Mouse (Mus musculus) heart, embryonic 16.5 days (tissue): ENCODE measurements around the gene Fosb. TPM values are rescaled to one million over a fixed set of nuclear protein-coding genes. Genes with fewer than 3 reads are reported as not detected.

ENCODE experiments used
- ATAC-seq: fragments of 200-750 bp; cut with Nextera tagmentation; replicated peaks from 2 replicates; pipeline ENCODE4 v1.8.0; 2017; ENCODE audit warnings: moderate number of reproducible peaks; ENCODE audit not compliant: insufficient read depth, low FRiP score; ENCODE audit errors: extremely low read depth
- H3K27ac ChIP-seq: fragments of 300-500 bp; sonication (generic); 2 replicates; pipeline ENCODE4 v1.5.1; 2014; ENCODE audit warnings: mild to moderate bottlenecking, low read length, control low read depth, moderate library complexity
- H3K27me3 ChIP-seq: fragments of 300-500 bp; sonication (generic); 2 replicates; pipeline ENCODE4 v1.6.1; 2014; ENCODE audit warnings: low read length, mixed read lengths; ENCODE audit not compliant: control insufficient read depth, insufficient read depth
- H3K36me3 ChIP-seq: fragments of 300-500 bp; sonication (generic); 2 replicates; pipeline ENCODE4 v1.6.1; 2014; ENCODE audit not compliant: control insufficient read depth, insufficient read depth
- H3K4me1 ChIP-seq: fragments of 300-500 bp; sonication (generic); 2 replicates; pipeline ENCODE4 v1.6.1; 2014; ENCODE audit warnings: low read length, mixed read lengths; ENCODE audit not compliant: control insufficient read depth, insufficient read depth
- H3K4me2 ChIP-seq: fragments of 300-500 bp; sonication (generic); 2 replicates; pipeline ENCODE4 v1.6.1; 2014; ENCODE audit warnings: low read depth, mild to moderate bottlenecking, control low read depth, low read length
- H3K4me3 ChIP-seq: fragments of 300-500 bp; sonication (generic); 2 replicates; pipeline ENCODE4 v1.5.1; 2014; ENCODE audit warnings: mild to moderate bottlenecking, control low read depth, low read length
- H3K9ac ChIP-seq: fragments of 300-500 bp; sonication (generic); 2 replicates; pipeline ENCODE4 v1.6.1; 2014; ENCODE audit warnings: low read length, control low read depth
- H3K9me3 ChIP-seq: fragments of 300-500 bp; sonication (generic); replicated peaks from 2 replicates; pipeline ENCODE4 v1.6.1; 2016; ENCODE audit warnings: low read length; ENCODE audit not compliant: control insufficient read depth
- WGBS: fragments of 180-500 bp; shearing (Covaris S2); extraction: QIAGEN DNeasy Blood & Tissue Kit; methylation state at CpG from one replicate; pipeline ENCODE4 v1.1.7; 2014; 5-methylcytosine and 5-hydroxymethylcytosine counted together
- polyA plus RNA-seq: library from polyadenylated mRNA; unstranded; fragments of >200 nt; fragmentation: Nextera tagmentation; extraction: Ambion mirVana; gene quantifications from 2 replicates; pipeline ENCODE4 v1.2.1, GENCODE M21; 2015

Gene Fosb
- polyA plus RNA-seq, 1 experiment from 2014 or later: 0.24 TPM

DNA sequence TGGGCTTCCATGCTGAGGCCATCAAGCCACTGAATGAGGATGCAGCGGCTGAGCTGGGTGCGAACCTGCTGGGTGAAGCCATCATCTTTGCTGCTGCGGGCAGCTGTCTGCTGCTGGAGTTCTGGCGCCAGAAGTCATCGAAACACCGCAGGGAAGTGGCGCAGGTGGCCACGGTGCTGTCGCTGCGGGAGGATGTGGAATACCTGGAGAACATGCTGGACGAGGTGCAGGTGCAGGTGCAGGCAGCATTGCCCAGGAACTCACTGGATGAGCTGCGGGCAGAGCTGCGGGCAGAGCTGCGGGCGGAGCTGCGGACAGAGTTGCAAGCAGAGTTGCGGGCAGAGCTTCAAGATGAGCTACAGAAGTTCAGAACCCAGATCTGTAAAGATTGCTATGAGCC is 54.5 kb downstream of the Fosb start:
- WGBS: 83% methylated on average over 17 of the region's 17 CpGs
- Histone ChIP-seq H3K4me1 (peaks cover 6% of the 10 kb centered on the region; the same call in 1 of the 2 replicates), H3K27me3 (no peaks in the 10 kb centered on the region), H3K4me3 (no peak overlapping the region), H3K27ac (no peak overlapping the region), H3K9ac (no peak overlapping the region), H3K9me3 (no peaks in the 10 kb centered on the region), H3K36me3 (peaks cover 44% of the 10 kb centered on the region), H3K4me2 (no peak overlapping the region)
- no peak for ATAC-seq

DNA sequence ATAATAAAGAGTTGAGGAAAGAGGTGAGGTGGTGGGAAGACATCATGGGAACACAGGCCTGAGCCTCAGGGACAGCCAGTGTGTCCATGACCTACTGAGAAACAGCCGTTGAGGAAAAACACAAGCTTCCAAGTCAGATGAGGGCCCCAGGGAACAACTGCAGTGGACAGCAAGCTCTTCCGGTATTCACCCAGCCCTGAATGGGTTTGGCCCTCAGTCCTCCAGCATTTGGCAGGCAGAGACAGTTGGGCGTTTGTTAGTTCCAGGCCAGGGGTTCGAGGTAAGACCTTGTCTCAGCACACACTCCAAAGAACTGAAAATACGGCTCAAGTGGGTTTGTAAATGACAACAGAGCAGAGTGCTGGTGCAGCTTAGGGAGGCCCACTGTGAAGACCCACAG is 56.4 kb downstream of the Fosb start:
- Histone ChIP-seq H3K27ac (no peak overlapping the region), H3K36me3 (peaks cover 26% of the 10 kb centered on the region), H3K4me2 (no peak overlapping the region), H3K4me1 (peaks cover 6% of the 10 kb centered on the region; the same call in 1 of the 2 replicates), H3K9ac (no peak overlapping the region), H3K9me3 (no peaks in the 10 kb centered on the region), H3K27me3 (no peaks in the 10 kb centered on the region), H3K4me3 (no peak overlapping the region)
- no peak for ATAC-seq
- 53% methylated on average over 5 of the region's 5 CpGs for WGBS

Other genes with a start within 250 kb of the Fosb start
- 12.6 and 14.1 TPM in 2 replicates for gene Dmwd, start 233.8 kb downstream of the Fosb start, polyA plus RNA-seq
- 70.7 and 85.5 TPM in 2 replicates for gene Dmpk, start 226.2 kb downstream of the Fosb start, polyA plus RNA-seq
- 5.1 and 5.4 TPM in 2 replicates for gene Six5, start 215.5 kb downstream of the Fosb start, polyA plus RNA-seq
- gene Gm4969, start 191.7 kb downstream of the Fosb start, polyA plus RNA-seq: 0.38 and 0.64 TPM in 2 replicates
- gene Fbxo46, start 190.2 kb downstream of the Fosb start, polyA plus RNA-seq: 9.8 and 9.9 TPM in 2 replicates
- 9.6 and 10.6 TPM in 2 replicates for gene Qpctl, start 160.8 kb downstream of the Fosb start, polyA plus RNA-seq
- gene Snrpd2, start 160.3 kb downstream of the Fosb start, polyA plus RNA-seq: 84.3 and 93.8 TPM in 2 replicates
- gene Gipr, start 143.9 kb downstream of the Fosb start, polyA plus RNA-seq: 104 and 107 TPM in 2 replicates
- 23.5 and 26.2 TPM in 2 replicates for gene Eml2, start 133.6 kb downstream of the Fosb start, polyA plus RNA-seq
- gene Gpr4, start 97.5 kb downstream of the Fosb start, polyA plus RNA-seq: 2.4 and 2.7 TPM in 2 replicates
- 40.4 and 41.8 TPM in 2 replicates for gene Opa3, start 81.7 kb downstream of the Fosb start, polyA plus RNA-seq
- gene Vasp, start 38.2 kb downstream of the Fosb start, polyA plus RNA-seq: 84.0 and 86.1 TPM in 2 replicates
- gene Ppm1n, start 30.0 kb downstream of the Fosb start, polyA plus RNA-seq: 0.11 TPM in 1 of 2 replicates, not detected in the other
- gene Rtn2, start 27.4 kb downstream of the Fosb start, polyA plus RNA-seq: 27.4 and 28.5 TPM in 2 replicates
- gene Ercc1, start 34.7 kb upstream of the Fosb start, polyA plus RNA-seq: 61.0 and 62.4 TPM in 2 replicates
- 16.2 and 16.7 TPM in 2 replicates for gene Cd3eap, start 49.4 kb upstream of the Fosb start, polyA plus RNA-seq
- gene Ppp1r13l, start 49.7 kb upstream of the Fosb start, polyA plus RNA-seq: 13.6 and 14.2 TPM in 2 replicates
- 11.1 and 12.8 TPM in 2 replicates for gene Ercc2, start 72.0 kb upstream of the Fosb start, polyA plus RNA-seq
- gene Klc3, start 94.1 kb upstream of the Fosb start, polyA plus RNA-seq: 4.1 and 5.0 TPM in 2 replicates
- gene Ckm, start 94.7 kb upstream of the Fosb start, polyA plus RNA-seq: 2,882 and 3,117 TPM in 2 replicates
- 4.5 and 6.2 TPM in 2 replicates for gene Mark4, start 148.8 kb upstream of the Fosb start, polyA plus RNA-seq
- 0.50 and 0.59 TPM in 2 replicates for gene Exoc3l2, start 153.3 kb upstream of the Fosb start, polyA plus RNA-seq
- 1.6 and 1.7 TPM in 2 replicates for gene Bloc1s3, start 198.3 kb upstream of the Fosb start, polyA plus RNA-seq
- gene Trappc6a, start 198.3 kb upstream of the Fosb start, polyA plus RNA-seq: 73.2 and 83.4 TPM in 2 replicates
- gene Nkpd1, start 207.8 kb upstream of the Fosb start, polyA plus RNA-seq: 0.14 TPM in 1 of 2 replicates, not detected in the other